Mouse (Mus musculus) ES-Bruce4 (cell line): ENCODE results near the gene Polr3gl.

Experiments
- CTCF ChIP-seq: IDR thresholded peaks from one replicate; pipeline ENCODE4 v1.8.1; 2011; ENCODE audit warnings: low read depth, low read length
- EP300 ChIP-seq: IDR thresholded peaks from 2 replicates; pipeline ENCODE4 v1.6.1; 2011; ENCODE audit warnings: low read depth, low read length; ENCODE audit not compliant: insufficient read depth
- POLR2A ChIP-seq: IDR thresholded peaks from one replicate; pipeline ENCODE4 v1.8.1; 2011; ENCODE audit warnings: low read length; ENCODE audit not compliant: insufficient read depth

GRCm38 (mm10) chr3:96635906-96636305 lies 41.9 kb upstream of the Polr3gl start:
- no peak for TF ChIP-seq EP300
- no peak for TF ChIP-seq POLR2A
- TF ChIP-seq CTCF = no peak
